Mouse (Mus musculus) erythroblast, embryonic 14.5 days (primary cell): ENCODE results near the gene Clec18a. TPM values are rescaled to one million over a fixed set of nuclear protein-coding genes. Genes with fewer than 3 reads are reported as not detected.

Source experiments
- H3K27me3 ChIP-seq: 2 replicates; pipeline ENCODE4 v1.6.1; 2012; ENCODE audit warnings: inconsistent platforms; ENCODE audit not compliant: control insufficient read depth
- H3K36me3 ChIP-seq: 2 replicates; pipeline ENCODE4 v1.6.1; 2012; ENCODE audit warnings: mild to moderate bottlenecking, inconsistent platforms; ENCODE audit not compliant: control insufficient read depth
- H3K4me1 ChIP-seq: 2 replicates; pipeline ENCODE4 v1.6.1; 2012; ENCODE audit warnings: inconsistent platforms; ENCODE audit not compliant: control insufficient read depth
- H3K4me3 ChIP-seq: replicated peaks from 2 replicates; pipeline ENCODE3; 2012; ENCODE audit warnings: moderate library complexity, mild to moderate bottlenecking, inconsistent platforms
- H3K9me3 ChIP-seq: 2 replicates; pipeline ENCODE4 v1.6.1; 2012; ENCODE audit warnings: low read length, inconsistent platforms, mixed read lengths; ENCODE audit not compliant: control insufficient read depth
- GATA1 ChIP-seq: IDR thresholded peaks from 2 replicates; pipeline ENCODE4 v1.6.1; 2012; ENCODE audit warnings: low read length, inconsistent platforms, mixed read lengths
- TAL1 ChIP-seq: IDR thresholded peaks from 3 replicates; pipeline ENCODE4 v1.6.1; 2012; ENCODE audit warnings: low read length, inconsistent platforms, mixed read lengths
- polyA plus RNA-seq: library from polyadenylated mRNA; stranded (reverse); fragments of >175 nt; gene quantifications from 2 replicates; pipeline ENCODE4 v1.2.3, GENCODE M21; 2012

The Clec18a gene
- polyA plus RNA-seq, 1 experiment = not detected

- no peak for TF ChIP-seq TAL1
- TF ChIP-seq GATA1 = no peak
- H3K4me1 ChIP-seq = no peaks in the 10 kb centered on the region
- H3K4me3 ChIP-seq = no peak overlapping the region
- H3K36me3 ChIP-seq = peaks cover 100% of the 10 kb centered on the region
- no peaks in the 10 kb centered on the region for H3K27me3 ChIP-seq
- no peaks in the 10 kb centered on the region for H3K9me3 ChIP-seq
Observed at GRCm38 (mm10) chr8:111048694-111049093, 43.5 kb downstream of the Clec18a start.

GRCm38 (mm10) chr8:111044003-111044734, 48.1 kb downstream of the Clec18a start:
- H3K27me3 ChIP-seq = no peaks in the 10 kb centered on the region; the same call in 1 of the 2 replicates
- H3K9me3 ChIP-seq = no peaks in the 10 kb centered on the region
- peaks cover 3% of the 10 kb centered on the region; the same call in 1 of the 2 replicates for H3K4me1 ChIP-seq
- no peak overlapping the region for H3K4me3 ChIP-seq
- peaks cover 100% of the 10 kb centered on the region for H3K36me3 ChIP-seq
- TF ChIP-seq TAL1 (no peak), GATA1 (no peak)

- Histone ChIP-seq H3K36me3 (peaks cover 100% of the 10 kb centered on the region), H3K4me1 (peaks cover 5% of the 10 kb centered on the region; the same call in 1 of the 2 replicates)
Observed at GRCm38 (mm10) chr8:111042546-111042945, 49.7 kb downstream of the Clec18a start.

GRCm38 (mm10) chr8:111036591-111036990, 55.6 kb downstream of the Clec18a start:
- Histone ChIP-seq H3K4me1 (peaks cover 37% of the 10 kb centered on the region), H3K4me3 (peak overlapping the region; percentile 10), H3K27me3 (peaks cover 1% of the 10 kb centered on the region), H3K36me3 (peaks cover 72% of the 10 kb centered on the region), H3K9me3 (no peaks in the 10 kb centered on the region; the same call in 1 of the 2 replicates)
- TF ChIP-seq GATA1 = no peak
- TF ChIP-seq TAL1 = no peak

More at GRCm38 (mm10) chr8:111042546-111042945, 49.7 kb downstream of the Clec18a start:
- no peaks in the 10 kb centered on the region for H3K9me3 ChIP-seq
- no peak overlapping the region for H3K4me3 ChIP-seq
- no peak for TF ChIP-seq GATA1
- no peak for TF ChIP-seq TAL1
- no peaks in the 10 kb centered on the region; the same call in 1 of the 2 replicates for H3K27me3 ChIP-seq

- Histone ChIP-seq H3K9me3 (no peaks in the 10 kb centered on the region; the same call in 1 of the 2 replicates), H3K4me1 (peaks cover 49% of the 10 kb centered on the region), H3K27me3 (peaks cover 3% of the 10 kb centered on the region), H3K4me3 (peak overlapping the region; percentile 97), H3K36me3 (peaks cover 49% of the 10 kb centered on the region)
- TF ChIP-seq GATA1 (no peak), TAL1 (no peak)
Observed at GRCm38 (mm10) chr8:111034276-111034675, 58.0 kb downstream of the Clec18a start.

- H3K36me3 ChIP-seq = peaks cover 43% of the 10 kb centered on the region
- peaks cover 3% of the 10 kb centered on the region for H3K27me3 ChIP-seq
- TF ChIP-seq GATA1 = no peak
- no peak for TF ChIP-seq TAL1
- H3K4me1 ChIP-seq = peaks cover 49% of the 10 kb centered on the region
- H3K4me3 ChIP-seq = peak overlapping the region; percentile 97
- H3K9me3 ChIP-seq = no peaks in the 10 kb centered on the region; the same call in 1 of the 2 replicates
Observed at GRCm38 (mm10) chr8:111033482-111034215, 58.6 kb downstream of the Clec18a start.

GRCm38 (mm10) chr8:111032916-111033315, 59.3 kb downstream of the Clec18a start, which contains the start of gene Aars:
Gene Aars, plus strand, starts transcription at chr8:111033144.
- Histone ChIP-seq H3K4me3 (peak within 1 kb of the TSS; percentile 97), H3K27me3 (peaks cover 3% of the 10 kb centered on the region), H3K9me3 (no peaks in the 10 kb centered on the region; the same call in 1 of the 2 replicates), H3K4me1 (peaks cover 54% of the 10 kb centered on the region), H3K36me3 (peaks cover 35% of the 10 kb centered on the region)
- TF ChIP-seq GATA1 = no peak
- TF ChIP-seq TAL1 = no peak

- H3K27me3 ChIP-seq = peaks cover 3% of the 10 kb centered on the region
- H3K4me1 ChIP-seq = peaks cover 59% of the 10 kb centered on the region
- no peaks in the 10 kb centered on the region; the same call in 1 of the 2 replicates for H3K9me3 ChIP-seq
- H3K4me3 ChIP-seq = no peak within 1 kb of the TSS
- TF ChIP-seq GATA1 = no peak
- no peak for TF ChIP-seq TAL1
- peaks cover 22% of the 10 kb centered on the region for H3K36me3 ChIP-seq
Observed at GRCm38 (mm10) chr8:111031572-111031971, 60.7 kb downstream of the Clec18a start, which contains the start of gene Ddx19b. Gene Ddx19b, minus strand, starts transcription at chr8:111031751.

- no peaks in the 10 kb centered on the region; the same call in 1 of the 2 replicates for H3K9me3 ChIP-seq
- H3K4me1 ChIP-seq = peaks cover 44% of the 10 kb centered on the region
- peaks cover 3% of the 10 kb centered on the region for H3K27me3 ChIP-seq
- TF ChIP-seq TAL1 = no peak
- TF ChIP-seq GATA1 = no peak
- H3K4me3 ChIP-seq = peak overlapping the region; percentile 51
- H3K36me3 ChIP-seq = peaks cover 7% of the 10 kb centered on the region
Observed at GRCm38 (mm10) chr8:111030045-111030444, 62.2 kb downstream of the Clec18a start.
